Mouse (Mus musculus) bone marrow, adult 2 months (tissue): Measurements from ENCODE around the gene Mettl9.

ENCODE experiments used
- CTCF ChIP-seq: fragments of 200-500 bp; IDR thresholded peaks from 2 replicates; pipeline ENCODE4 v1.5.1; 2011; ENCODE audit warnings: low read length, control low read depth; ENCODE audit not compliant: control insufficient read depth, insufficient read depth
- POLR2A ChIP-seq: fragments of 200-500 bp; IDR thresholded peaks from 2 replicates; pipeline ENCODE4 v1.6.1; 2011; ENCODE audit warnings: low read depth, mild to moderate bottlenecking, control low read depth, low read length, borderline replicate concordance; ENCODE audit not compliant: control insufficient read depth

DNA sequence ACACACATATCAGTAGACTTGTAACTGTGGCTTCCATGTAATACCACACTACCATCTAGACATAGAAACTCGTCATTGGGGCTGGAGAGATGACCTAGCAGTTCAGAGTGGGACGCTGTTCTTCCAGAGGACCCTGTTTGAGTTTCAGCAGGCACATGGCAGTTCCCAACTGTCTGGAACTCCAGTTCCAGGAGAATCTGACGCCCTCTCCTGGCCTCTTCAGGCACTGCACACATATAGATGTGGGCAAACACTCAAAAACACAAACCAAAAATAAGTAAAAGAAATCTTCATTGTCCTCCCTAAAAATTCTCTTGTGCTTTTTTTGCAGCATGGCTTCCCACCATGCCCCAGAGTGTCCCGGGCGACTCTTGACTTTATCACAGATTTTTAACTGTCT is 54.5 kb downstream of the Mettl9 start:
- TF ChIP-seq POLR2A (no peak), CTCF (peak; percentile 19; the same call in 1 of the 2 replicates)
